Mouse (Mus musculus): ENCODE data around the gene Lysmd3. TPM values are rescaled to one million over a fixed set of nuclear protein-coding genes. Genes with fewer than 3 reads are reported as not detected.

Lysmd3 gene
- 38.8 TPM for total RNA-seq (2023)

GRCm38 (mm10) chr13:81657351-81658052 lies at the start of gene Lysmd3:
Lysmd3 (plus strand) TSS chr13:81657663.

GRCm38 (mm10) chr13:81632720-81633415 lies 24.6 kb upstream of the Lysmd3 start, which contains the start of gene Adgrv1:
Adgrv1 (minus strand) TSS chr13:81633154.

GRCm38 (mm10) chr13:81710775-81711545 lies 53.5 kb downstream of the Lysmd3 start, which contains the start of the genes Polr3g and Mblac2:
Polr3g (minus strand) TSS chr13:81711013.
Mblac2 (plus strand) TSS chr13:81711341.

Other genes starting within 250 kb of the Lysmd3 start
- gene Adgrv1, start 24.5 kb upstream of the Lysmd3 start, total RNA-seq (2023) = not detected
- gene Polr3g, start 53.4 kb downstream of the Lysmd3 start, total RNA-seq (2023) = 13.5 TPM
- 8.0 TPM for gene Mblac2, start 53.7 kb downstream of the Lysmd3 start, total RNA-seq (2023)
- gene Cetn3, start 125.4 kb downstream of the Lysmd3 start, total RNA-seq (2023) = 83.6 TPM